Mouse (Mus musculus): ENCODE data around the gene Bbs9.

Gene Bbs9

DNA sequence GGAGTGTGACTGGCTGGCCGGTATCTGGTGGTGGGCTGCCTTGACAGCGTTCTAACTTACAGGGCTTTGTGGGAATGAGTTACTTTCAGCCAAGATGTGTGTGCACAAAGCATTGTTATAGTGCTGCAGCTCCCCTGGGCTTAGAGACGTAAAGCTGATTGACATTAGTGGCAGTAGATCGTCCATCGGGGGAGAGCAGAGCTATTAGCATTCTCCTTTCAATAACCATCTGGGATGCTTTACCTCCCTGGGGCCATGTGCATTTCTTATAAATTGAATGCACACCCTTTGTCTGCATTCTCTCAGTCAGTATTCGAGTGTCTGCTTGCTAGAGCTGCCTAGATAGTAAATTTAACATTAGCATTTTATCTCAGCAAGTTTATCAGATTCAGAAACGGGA lies 214.7 kb downstream of the Bbs9 start:
- no peak for DNase-seq (ENCODE audit: low spot score)

- no peak for DNase-seq (ENCODE audit: low spot score)
These were observed 219.9 kb downstream of the Bbs9 start for GRCm38 (mm10) chr9:22695392-22695791.

DNA sequence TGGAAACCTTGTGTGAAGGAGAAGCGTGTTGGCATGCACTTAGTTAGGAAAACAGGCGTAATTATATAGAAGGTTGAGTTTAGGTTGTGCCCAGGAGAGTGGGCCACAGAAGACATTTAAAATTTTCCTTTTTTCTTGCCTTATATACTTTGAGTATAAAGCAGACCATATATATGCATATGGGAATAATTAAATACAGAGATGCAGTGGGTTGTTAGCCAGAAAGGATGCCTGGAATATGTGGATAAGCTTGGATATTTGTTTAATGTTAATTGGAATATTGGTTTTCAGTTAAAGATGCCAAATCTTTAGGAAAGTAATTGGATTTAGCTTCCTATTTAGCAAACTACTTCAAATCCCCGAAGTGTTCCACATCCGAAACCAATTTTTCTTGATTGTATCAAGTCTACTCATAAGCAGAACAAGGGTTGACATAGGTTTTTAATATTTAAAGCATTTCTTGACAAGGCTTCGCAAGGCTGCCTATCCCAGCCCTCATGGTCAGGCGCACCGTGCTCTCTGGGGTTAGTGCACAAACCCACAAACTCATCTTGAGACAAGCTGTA lies 221.4 kb downstream of the Bbs9 start:
- DNase-seq (ENCODE audit: low spot score) = no peak

GRCm38 (mm10) chr9:22697811-22698210 lies 222.3 kb downstream of the Bbs9 start:
- DNase-seq (ENCODE audit: low spot score) = no peak

- no peak for DNase-seq (ENCODE audit: low spot score)
These were observed 223.0 kb downstream of the Bbs9 start for GRCm38 (mm10) chr9:22698501-22698900.

- no peak for DNase-seq (ENCODE audit: low spot score)
These were observed 226.6 kb downstream of the Bbs9 start for GRCm38 (mm10) chr9:22702065-22702611.

- DNase-seq (ENCODE audit: low spot score) = no peak
These were observed 227.4 kb downstream of the Bbs9 start for GRCm38 (mm10) chr9:22702812-22703367.

GRCm38 (mm10) chr9:22703541-22703940 lies 228.0 kb downstream of the Bbs9 start:
- DNase-seq (ENCODE audit: low spot score) = no peak

- no peak for DNase-seq (ENCODE audit: low spot score)
These were observed 231.8 kb downstream of the Bbs9 start for GRCm38 (mm10) chr9:22707166-22707913.

DNA sequence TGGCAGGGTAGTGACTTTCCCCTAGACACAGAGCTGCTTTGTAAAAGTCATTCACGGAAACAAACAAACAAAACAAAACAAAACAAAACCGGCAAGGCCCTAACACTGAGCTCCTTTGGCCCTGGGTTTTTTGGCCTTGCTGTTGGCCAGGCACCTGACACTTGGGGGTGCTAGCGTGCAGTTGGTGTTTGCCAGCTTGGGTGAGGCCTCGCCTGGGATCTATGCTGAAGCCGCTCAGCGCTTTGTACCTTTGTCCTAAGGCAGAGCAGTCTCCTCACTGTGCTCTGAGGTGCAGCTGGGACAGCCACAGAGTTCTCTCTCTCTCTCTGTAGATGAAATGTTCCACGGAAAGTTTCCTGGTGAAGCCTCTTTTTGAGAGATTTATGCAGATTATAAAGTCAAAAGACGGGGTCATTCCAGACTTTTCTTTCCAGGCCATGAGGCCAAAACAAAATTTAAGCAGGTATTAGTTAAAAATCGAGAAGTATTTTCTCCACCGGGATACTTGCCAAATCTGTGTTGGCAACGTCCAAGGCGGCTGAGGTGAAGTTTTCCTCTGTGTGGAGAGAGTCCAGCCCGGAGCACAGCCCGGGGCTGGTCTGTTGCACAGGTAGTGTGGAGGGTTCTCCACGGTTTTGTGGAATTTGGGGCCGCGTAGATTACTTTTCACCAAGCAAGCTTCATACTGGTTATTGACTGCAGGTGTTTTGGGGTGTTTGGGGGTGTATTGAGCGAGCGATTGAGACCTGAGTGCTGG lies 233.6 kb downstream of the Bbs9 start:
- peak; percentile 46 for DNase-seq (ENCODE audit: low spot score)

GRCm38 (mm10) chr9:22710032-22710431 lies 234.5 kb downstream of the Bbs9 start:
- DNase-seq (ENCODE audit: low spot score) = no peak

DNA sequence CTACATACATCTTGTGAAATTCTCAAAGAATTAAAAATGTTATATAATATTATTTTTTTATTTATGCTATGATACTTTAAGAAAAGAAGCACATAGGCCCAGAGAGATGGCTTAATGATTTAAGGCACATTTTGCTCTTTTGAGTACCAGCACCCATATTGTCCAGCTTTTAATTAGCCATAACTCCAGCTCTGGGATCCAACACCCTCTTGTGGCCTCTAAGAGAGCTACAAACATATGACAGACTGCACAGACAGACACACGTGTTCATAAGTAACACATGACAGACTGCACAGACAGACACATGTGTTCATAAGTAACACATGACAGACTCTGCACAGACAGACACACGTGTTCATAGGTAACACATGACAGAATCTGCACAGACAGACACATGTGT lies 235.8 kb downstream of the Bbs9 start:
- DNase-seq (ENCODE audit: low spot score) = no peak

GRCm38 (mm10) chr9:22712743-22713142 lies 237.2 kb downstream of the Bbs9 start:
- DNase-seq (ENCODE audit: low spot score) = no peak

DNA sequence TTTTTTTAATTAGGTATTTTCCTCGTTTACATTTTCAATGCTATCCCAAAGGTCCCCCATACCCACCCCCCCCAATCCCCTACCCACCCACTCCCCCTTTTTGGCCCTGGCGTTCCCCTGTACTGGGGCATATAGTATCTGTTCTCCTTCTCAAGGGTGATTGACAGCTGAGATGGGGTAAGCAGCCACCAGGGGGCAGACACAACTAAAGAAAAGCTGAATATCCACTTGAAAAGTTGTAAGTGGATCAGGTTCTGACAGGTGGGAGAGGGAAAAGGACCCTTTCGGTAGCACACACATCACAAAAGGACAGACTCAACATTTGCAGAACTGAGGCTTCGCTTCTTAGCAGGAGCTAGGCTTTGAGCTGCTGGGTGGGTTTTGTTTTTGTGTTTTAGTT lies 237.8 kb downstream of the Bbs9 start:
- DNase-seq (ENCODE audit: low spot score) = peak; percentile 48

DNA sequence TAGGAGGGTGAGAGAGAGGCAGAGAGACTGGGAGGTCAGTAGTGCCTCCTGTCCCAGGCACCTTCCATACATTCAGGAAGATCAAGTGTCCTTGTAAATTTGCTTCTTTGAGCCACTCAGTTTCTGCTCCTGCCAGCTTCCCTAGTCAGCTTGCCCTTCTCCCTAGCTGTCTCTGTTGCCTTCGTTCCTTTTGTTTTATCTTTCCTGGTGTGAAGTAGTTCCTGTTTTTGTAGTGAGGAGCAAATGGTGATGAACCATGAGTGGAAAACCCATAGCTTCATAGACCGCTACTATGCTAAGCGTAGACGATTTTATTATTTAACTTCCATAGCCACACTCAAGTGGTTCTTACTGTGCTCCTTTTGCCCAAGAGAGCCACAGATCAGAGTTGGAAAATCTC lies 242.1 kb downstream of the Bbs9 start:
- no peak for DNase-seq (ENCODE audit: low spot score)

- no peak for DNase-seq (ENCODE audit: low spot score)
These were observed 242.8 kb downstream of the Bbs9 start for GRCm38 (mm10) chr9:22718174-22718823.

DNA sequence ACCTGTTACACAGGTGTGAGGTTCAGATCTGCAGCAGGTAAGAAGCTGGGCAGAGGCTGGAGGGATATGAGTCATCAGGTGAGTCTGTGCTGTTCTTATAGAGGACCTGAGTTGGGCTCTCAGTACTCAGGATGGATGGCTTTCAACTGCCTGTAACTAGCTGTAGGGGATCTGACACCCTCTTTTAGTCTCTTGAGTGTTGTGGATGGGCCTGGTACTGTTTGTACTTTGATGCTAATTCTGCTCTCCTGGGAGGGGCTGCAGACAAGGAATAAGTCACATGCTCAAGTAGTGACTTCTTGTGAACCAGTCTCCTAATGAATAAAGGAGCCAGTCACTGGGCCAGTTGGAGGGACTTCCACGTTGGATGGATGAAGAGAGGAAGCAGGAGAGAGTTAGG lies 257.1 kb downstream of the Bbs9 start:
- no peak for DNase-seq (ENCODE audit: low spot score)

DNA sequence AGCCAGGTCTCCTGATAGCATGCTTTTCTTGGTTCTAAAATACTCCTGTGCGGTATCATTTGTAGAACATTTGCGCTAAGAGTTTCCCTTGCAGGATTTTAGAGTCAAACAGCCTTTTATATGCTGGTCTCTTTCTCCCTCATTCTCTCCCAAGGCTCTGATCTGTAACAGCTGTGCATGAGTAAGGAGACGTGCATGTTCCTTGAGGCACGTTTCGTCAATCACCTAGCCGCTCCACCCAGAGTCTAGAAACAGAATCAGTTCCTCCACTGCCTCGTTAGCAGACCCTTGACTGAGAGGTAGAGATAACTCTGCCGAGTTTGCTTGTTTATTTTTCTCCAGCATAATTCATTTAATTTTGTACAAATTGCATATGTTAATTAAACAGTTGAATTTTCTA lies 259.4 kb downstream of the Bbs9 start:
- no peak for DNase-seq (ENCODE audit: low spot score)

DNA sequence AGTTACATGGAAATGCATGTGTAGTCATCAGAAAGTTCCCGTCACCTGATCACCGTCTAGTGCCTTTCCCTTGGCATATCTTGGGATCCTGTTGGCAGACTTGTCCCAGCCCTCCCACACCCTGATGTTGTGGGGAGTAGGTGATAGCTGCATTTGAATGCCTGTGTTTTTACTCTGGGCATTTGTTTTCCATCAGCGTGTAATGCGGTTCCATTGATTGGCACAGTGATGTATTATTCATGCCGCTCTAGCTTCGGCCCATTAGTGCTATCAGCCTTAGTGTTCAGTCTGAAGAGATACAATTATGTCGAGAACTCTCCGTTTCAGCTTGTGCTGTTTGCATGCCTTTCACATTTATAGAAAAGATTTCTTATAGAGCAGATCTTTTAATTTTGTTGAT lies 259.9 kb downstream of the Bbs9 start:
- DNase-seq (ENCODE audit: low spot score) = no peak

DNA sequence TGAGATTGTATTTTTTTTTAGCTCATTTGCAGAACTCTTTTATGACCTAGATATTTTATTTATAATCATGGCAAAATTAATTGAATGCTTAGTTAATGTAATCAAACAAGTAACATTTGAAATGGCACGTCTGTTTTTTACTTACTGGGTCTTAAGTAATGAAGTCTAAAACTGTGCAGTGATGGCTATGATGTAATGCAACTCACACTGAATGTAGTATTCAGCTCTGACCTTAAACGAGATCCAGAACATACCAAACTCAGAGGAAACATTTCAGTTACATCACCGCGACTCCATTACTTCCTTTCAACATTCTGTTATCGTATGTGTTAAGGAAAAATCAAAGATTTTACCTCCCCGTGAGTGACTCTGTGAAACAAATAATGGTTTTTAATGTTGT lies 262.4 kb downstream of the Bbs9 start:
- DNase-seq (ENCODE audit: low spot score) = no peak

- no peak for DNase-seq (ENCODE audit: low spot score)
These were observed 263.3 kb downstream of the Bbs9 start for GRCm38 (mm10) chr9:22738861-22739260.

- DNase-seq (ENCODE audit: low spot score) = no peak
These were observed 266.5 kb downstream of the Bbs9 start for GRCm38 (mm10) chr9:22741967-22742366.
